Mouse (Mus musculus) brain, adult 10 weeks (tissue): ENCODE results near the gene Nudt6. TPM values are rescaled to one million over a fixed set of nuclear protein-coding genes. Genes with fewer than 3 reads are reported as not detected.

Source experiments
- polyA plus RNA-seq: library from polyadenylated mRNA; stranded (reverse); fragments of 350-450 nt; fragmentation: Illumina TruSeq; extraction: RNeasy Lipid Tissue Mini Kit (QIAGEN cat#74804); gene quantifications from one replicate; pipeline ENCODE4 v1.2.3, GENCODE M21; 2015; ENCODE audit warnings: low read depth, low replicate concordance

Nudt6 gene
- polyA plus RNA-seq, result 10.1 TPM

DNA sequence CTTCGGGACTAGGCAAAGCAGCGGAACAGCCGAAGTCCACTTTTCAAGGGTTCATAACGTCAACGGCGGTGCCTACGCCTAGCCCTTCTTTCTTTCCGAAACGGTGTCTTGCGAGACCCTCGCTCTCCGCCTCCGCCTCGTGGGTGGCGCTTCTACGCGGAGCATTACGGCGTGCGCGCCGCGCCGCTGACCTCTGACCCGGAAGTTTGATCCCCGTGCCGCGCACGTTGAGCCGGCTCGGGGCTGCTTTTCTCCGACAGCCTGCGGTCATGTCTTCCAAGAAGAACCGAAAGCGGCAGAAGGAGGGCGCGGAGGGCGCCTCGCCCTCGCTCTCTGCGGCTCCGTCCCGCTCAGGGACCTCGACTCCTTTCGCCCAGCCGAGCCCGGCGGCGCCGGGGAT is at the start of gene Nudt6:
Gene Nudt6 (minus strand): TSS at position 140 of the 400 bp plus-strand sequence.

DNA sequence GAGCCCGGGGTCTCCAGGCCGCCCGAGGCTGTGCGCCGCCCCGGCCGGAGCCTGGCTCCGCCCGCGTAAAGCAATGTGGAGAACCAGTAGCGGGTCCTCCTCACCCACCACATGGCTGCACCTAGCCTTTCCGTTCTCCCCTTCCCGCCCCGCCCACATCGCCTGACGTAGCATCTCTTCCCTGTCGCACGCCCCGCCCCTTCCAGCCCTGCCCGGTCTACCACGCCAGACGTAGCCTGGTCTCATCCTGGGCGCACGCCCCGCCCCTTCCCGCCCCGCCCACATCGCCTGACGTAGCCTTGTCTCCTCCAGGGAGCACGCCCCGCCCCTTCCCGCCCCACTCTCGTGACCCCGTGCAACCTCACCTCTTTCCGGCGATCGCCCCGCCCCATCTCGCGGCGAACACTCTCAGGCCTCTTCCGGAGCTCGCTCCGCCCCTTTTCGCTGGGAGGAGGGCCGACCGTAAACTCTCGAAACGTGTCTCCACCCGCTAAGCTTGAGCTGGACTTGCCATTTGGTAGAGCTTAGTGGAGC is 486 bp downstream of the Nudt6 start, which contains the start of gene Spata5:
Gene Spata5 (plus strand): TSS at position 439 of the 534 bp plus-strand sequence.

Other genes starting within 250 kb of the Nudt6 start
- not detected for gene Il21, start 187.6 kb downstream of the Nudt6 start, polyA plus RNA-seq
- gene Bbs12, start 107.7 kb downstream of the Nudt6 start, polyA plus RNA-seq, result 6.5 TPM
- 19.2 TPM for gene Cetn4, start 107.5 kb downstream of the Nudt6 start, polyA plus RNA-seq
- 3.0 TPM for gene Fgf2, start 71.9 kb downstream of the Nudt6 start, polyA plus RNA-seq
- gene Spata5, start 315 bp downstream of the Nudt6 start, polyA plus RNA-seq, result 15.0 TPM
- gene Spry1, start 219.7 kb upstream of the Nudt6 start, polyA plus RNA-seq, result 7.1 TPM